Mouse (Mus musculus) liver, embryonic 12.5 days (tissue): ENCODE results near the gene Rabgap1l. TPM values are rescaled to one million over a fixed set of nuclear protein-coding genes. Genes with fewer than 3 reads are reported as not detected.

ENCODE experiments used
- ATAC-seq: fragments of 200-750 bp; cut with Nextera tagmentation; 2 replicates; pipeline ENCODE4 v1.8.0; 2017; ENCODE audit warnings: moderate number of reproducible peaks, mild to moderate bottlenecking, moderate library complexity
- H3K27ac ChIP-seq: fragments of 300-500 bp; sonication (generic); 2 replicates; pipeline ENCODE4 v1.5.1; 2016; ENCODE audit warnings: mild to moderate bottlenecking
- H3K27me3 ChIP-seq: fragments of 300-500 bp; sonication (generic); replicated peaks from 2 replicates; pipeline ENCODE4 v1.6.1; 2016; ENCODE audit warnings: mild to moderate bottlenecking, moderate library complexity
- H3K36me3 ChIP-seq: fragments of 300-500 bp; sonication (generic); 2 replicates; pipeline ENCODE4 v1.6.1; 2016; ENCODE audit warnings: mild to moderate bottlenecking, moderate library complexity
- H3K4me1 ChIP-seq: fragments of 300-500 bp; sonication (generic); 2 replicates; pipeline ENCODE4 v1.6.1; 2016
- H3K4me2 ChIP-seq: fragments of 300-500 bp; sonication (generic); 2 replicates; pipeline ENCODE4 v1.6.1; 2016; ENCODE audit warnings: mild to moderate bottlenecking, moderate library complexity
- H3K4me3 ChIP-seq: fragments of 300-500 bp; sonication (generic); 2 replicates; pipeline ENCODE4 v1.5.1; 2016; ENCODE audit warnings: mild to moderate bottlenecking, moderate library complexity
- H3K9ac ChIP-seq: fragments of 300-500 bp; sonication (generic); 2 replicates; pipeline ENCODE4 v1.6.1; 2016; ENCODE audit warnings: mild to moderate bottlenecking, moderate library complexity
- H3K9me3 ChIP-seq: fragments of 300-500 bp; sonication (generic); replicated peaks from 2 replicates; pipeline ENCODE4 v1.6.1; 2016; ENCODE audit warnings: mild to moderate bottlenecking, moderate library complexity
- WGBS: fragments of 180-500 bp; shearing (Covaris S2); methylation state at CpG from one replicate; pipeline ENCODE4 v1.1.7; 2016; ENCODE audit not compliant: insufficient replicate concordance; 5-methylcytosine and 5-hydroxymethylcytosine counted together
- polyA plus RNA-seq: library from polyadenylated mRNA; unstranded; fragments of >200 nt; fragmentation: Nextera tagmentation; extraction: Ambion mirVana; gene quantifications from 2 replicates; pipeline ENCODE4 v1.2.1, GENCODE M21; 2016

The Rabgap1l gene
- polyA plus RNA-seq, result 55.7 and 55.8 TPM in 2 replicates

- peak within 1 kb of the TSS; percentile 99 for H3K9ac ChIP-seq
- H3K9me3 ChIP-seq, result no peaks in the 10 kb centered on the region
- peak; percentile 89 for ATAC-seq
- under 1% methylated on average over 56 of the region's 67 CpGs for WGBS
- H3K4me1 ChIP-seq, result peaks cover 55% of the 10 kb centered on the region
- peak within 1 kb of the TSS; percentile 75 for H3K4me2 ChIP-seq
- no peaks in the 10 kb centered on the region for H3K36me3 ChIP-seq
- peak within 1 kb of the TSS; percentile 95 for H3K27ac ChIP-seq
- peak within 1 kb of the TSS; percentile 99 for H3K4me3 ChIP-seq
- no peaks in the 10 kb centered on the region for H3K27me3 ChIP-seq
Observed at GRCm38 (mm10) chr1:160792686-160793355, at the start of gene Rabgap1l. Gene Rabgap1l, minus strand, starts transcription at chr1:160793211.

GRCm38 (mm10) chr1:160842567-160842966 lies 49.6 kb upstream of the Rabgap1l start:
- no peaks in the 10 kb centered on the region for H3K9me3 ChIP-seq
- H3K27me3 ChIP-seq, result no peaks in the 10 kb centered on the region
- H3K4me3 ChIP-seq, result no peak overlapping the region
- H3K36me3 ChIP-seq, result no peaks in the 10 kb centered on the region
- H3K4me1 ChIP-seq, result peaks cover 25% of the 10 kb centered on the region
- no peak for ATAC-seq
- 0 out of 2 replicates have a peak overlapping the region, but pooled peaks have one; percentile 0 for H3K27ac ChIP-seq
- 81% methylated on average over 10 of the region's 10 CpGs for WGBS
- no peak overlapping the region for H3K4me2 ChIP-seq
- H3K9ac ChIP-seq, result no peak overlapping the region

GRCm38 (mm10) chr1:160840618-160841017 lies 47.6 kb upstream of the Rabgap1l start:
- Histone ChIP-seq H3K27ac (no peak overlapping the region), H3K27me3 (no peaks in the 10 kb centered on the region), H3K4me3 (no peak overlapping the region), H3K4me2 (no peak overlapping the region), H3K36me3 (no peaks in the 10 kb centered on the region), H3K9ac (no peak overlapping the region), H3K4me1 (peaks cover 25% of the 10 kb centered on the region), H3K9me3 (no peaks in the 10 kb centered on the region)
- WGBS, result 57% methylated on average over 5 of the region's 5 CpGs
- no peak for ATAC-seq

GRCm38 (mm10) chr1:160839095-160839494 lies 46.1 kb upstream of the Rabgap1l start:
- 29% methylated on average over 4 of the region's 4 CpGs for WGBS
- Histone ChIP-seq H3K4me3 (no peak overlapping the region), H3K9ac (no peak overlapping the region), H3K4me2 (no peak overlapping the region), H3K9me3 (no peaks in the 10 kb centered on the region), H3K4me1 (peaks cover 12% of the 10 kb centered on the region), H3K27me3 (no peaks in the 10 kb centered on the region), H3K36me3 (no peaks in the 10 kb centered on the region), H3K27ac (no peak overlapping the region)
- 0 out of 2 replicates have a peak, but pooled peaks have one; percentile 15 for ATAC-seq

- Histone ChIP-seq H3K4me3 (no peak overlapping the region), H3K9ac (no peak overlapping the region), H3K27ac (no peak overlapping the region), H3K4me2 (no peak overlapping the region), H3K36me3 (no peaks in the 10 kb centered on the region), H3K27me3 (no peaks in the 10 kb centered on the region), H3K9me3 (no peaks in the 10 kb centered on the region), H3K4me1 (peaks cover 26% of the 10 kb centered on the region)
- WGBS, result 56% methylated on average over 1 of the region's 1 CpGs
- ATAC-seq, result 0 out of 2 replicates have a peak, but pooled peaks have one; percentile 36
Observed at GRCm38 (mm10) chr1:160834446-160834845, 41.4 kb upstream of the Rabgap1l start.

- Histone ChIP-seq H3K9me3 (no peaks in the 10 kb centered on the region), H3K36me3 (no peaks in the 10 kb centered on the region), H3K4me3 (no peak overlapping the region), H3K4me1 (peaks cover 18% of the 10 kb centered on the region), H3K9ac (no peak overlapping the region), H3K4me2 (no peak overlapping the region), H3K27ac (no peak overlapping the region), H3K27me3 (no peaks in the 10 kb centered on the region)
- 84% methylated on average over 9 of the region's 9 CpGs for WGBS
- no peak for ATAC-seq
Observed at GRCm38 (mm10) chr1:160832267-160833021, 39.4 kb upstream of the Rabgap1l start.

GRCm38 (mm10) chr1:160830608-160831498 lies 37.8 kb upstream of the Rabgap1l start:
- Histone ChIP-seq H3K36me3 (no peaks in the 10 kb centered on the region), H3K27me3 (no peaks in the 10 kb centered on the region), H3K4me1 (peaks cover 26% of the 10 kb centered on the region), H3K4me2 (no peak overlapping the region), H3K27ac (no peak overlapping the region), H3K4me3 (no peak overlapping the region), H3K9ac (no peak overlapping the region), H3K9me3 (no peaks in the 10 kb centered on the region)
- peak; percentile 79 for ATAC-seq
- WGBS, result 60% methylated on average over 8 of the region's 8 CpGs

- Histone ChIP-seq H3K27me3 (no peaks in the 10 kb centered on the region), H3K4me3 (no peak overlapping the region), H3K9me3 (no peaks in the 10 kb centered on the region), H3K36me3 (no peaks in the 10 kb centered on the region), H3K27ac (peak overlapping the region; percentile 83), H3K4me1 (peaks cover 36% of the 10 kb centered on the region), H3K4me2 (peak overlapping the region; percentile 50), H3K9ac (peak overlapping the region; percentile 8; the same call in 1 of the 2 replicates)
- peak; percentile 99 for ATAC-seq
- 16% methylated on average over 3 of the region's 3 CpGs for WGBS
Observed at GRCm38 (mm10) chr1:160825441-160825856, 32.4 kb upstream of the Rabgap1l start.

GRCm38 (mm10) chr1:160823638-160824037 lies 30.6 kb upstream of the Rabgap1l start:
- Histone ChIP-seq H3K9me3 (no peaks in the 10 kb centered on the region), H3K4me3 (no peak overlapping the region), H3K9ac (no peak overlapping the region), H3K27ac (no peak overlapping the region), H3K4me2 (no peak overlapping the region), H3K36me3 (no peaks in the 10 kb centered on the region), H3K27me3 (no peaks in the 10 kb centered on the region), H3K4me1 (peaks cover 32% of the 10 kb centered on the region)
- 86% methylated on average over 3 of the region's 3 CpGs for WGBS
- no peak for ATAC-seq

GRCm38 (mm10) chr1:160814198-160814597 lies 21.2 kb upstream of the Rabgap1l start:
- ATAC-seq, result peak; percentile 46
- Histone ChIP-seq H3K4me2 (no peak overlapping the region), H3K9me3 (no peaks in the 10 kb centered on the region), H3K36me3 (no peaks in the 10 kb centered on the region), H3K9ac (no peak overlapping the region), H3K27ac (no peak overlapping the region), H3K4me1 (peaks cover 35% of the 10 kb centered on the region), H3K27me3 (no peaks in the 10 kb centered on the region), H3K4me3 (no peak overlapping the region)
- 67% methylated on average over 5 of the region's 5 CpGs for WGBS

- no peak overlapping the region for H3K9ac ChIP-seq
- no peaks in the 10 kb centered on the region for H3K27me3 ChIP-seq
- ATAC-seq, result peak; percentile 67
Observed at GRCm38 (mm10) chr1:160812428-160812827, 19.4 kb upstream of the Rabgap1l start.

More at GRCm38 (mm10) chr1:160812428-160812827, 19.4 kb upstream of the Rabgap1l start:
- Histone ChIP-seq H3K36me3 (no peaks in the 10 kb centered on the region), H3K4me3 (no peak overlapping the region), H3K4me1 (peaks cover 35% of the 10 kb centered on the region), H3K4me2 (no peak overlapping the region), H3K9me3 (no peaks in the 10 kb centered on the region), H3K27ac (peak overlapping the region; percentile 72)
